In the genomic region with DNA sequence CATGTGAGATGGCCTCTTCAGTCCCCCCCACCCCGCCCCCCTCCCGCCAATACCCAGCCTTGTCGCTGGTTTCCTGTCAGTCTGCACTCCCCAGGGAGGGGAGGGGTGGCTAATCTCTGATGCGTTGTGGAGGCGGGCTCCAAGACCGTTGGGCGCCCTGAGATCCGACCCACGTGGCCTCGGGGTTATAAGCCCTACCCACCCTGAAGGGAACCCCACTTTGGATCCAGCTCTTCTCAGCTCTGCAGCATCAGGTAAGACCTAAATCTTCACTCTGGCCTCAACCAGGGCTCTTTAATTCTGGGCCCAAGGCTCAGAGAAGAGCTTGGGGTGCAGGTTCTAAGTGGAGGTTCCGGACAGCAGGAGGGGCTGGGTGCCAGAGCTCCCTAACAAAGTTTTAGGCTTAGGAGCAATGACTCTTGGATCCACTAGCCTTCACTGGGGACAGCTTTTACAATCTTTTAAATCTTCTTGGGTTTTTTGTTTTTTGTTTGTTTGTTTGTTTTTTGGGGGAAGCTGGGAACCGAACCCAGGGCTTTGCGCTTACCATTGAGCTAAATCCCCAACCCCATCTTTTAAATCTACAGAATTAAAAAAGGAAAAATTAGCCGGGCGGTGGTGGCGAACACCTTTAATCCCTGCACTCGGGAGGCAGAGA, we compare ENCODE assay signal across 8 mouse cellular contexts. TPM values are rescaled to one million over a fixed set of nuclear protein-coding genes. Genes with fewer than 3 reads are reported as not detected.
DNase-seq lines count a peak whose midpoint lies in the region; ATAC-seq lines count a peak whose summit lies in the region.

No protein-coding gene starts in this region.

- H3K9me3 ChIP-seq in liver, embryonic 12.5 days (replicated peaks): no peaks in the 10 kb centered on the region

- H3K36me3 ChIP-seq in liver, embryonic 12.5 days: peaks cover 25% of the 10 kb centered on the region

- peak overlapping the region; percentile 100 for H3K27ac ChIP-seq in liver, embryonic 12.5 days

- H3K4me2 ChIP-seq in liver, embryonic 12.5 days: peak overlapping the region; percentile 84

- peak; percentile 75 for ATAC-seq in liver, embryonic 12.5 days

- WGBS in liver, embryonic 12.5 days (ENCODE audit: insufficient replicate concordance): 14% methylated on average over 15 of the region's 17 CpGs

- DNase-seq in gastrocnemius, adult 18-20 months (ENCODE audit: low spot score): peak; percentile 31
- no peak for DNase-seq in gastrocnemius, postnatal 10 days
- DNase-seq in CD8-positive naive resting alpha-beta T cell, adult 2 months (ENCODE audit: low read depth in 2 of 2, low spot score in 2 of 2): peak; percentile 95 to 96
- peak; percentile 70 for DNase-seq in gastrocnemius, postnatal 25 days
- peak; percentile 81 for DNase-seq in skeletal muscle tissue, adult 2 months (ENCODE audit: low read depth, low spot score)
- DNase-seq in cerebellum, adult 11 months: no peak
- no peak for DNase-seq in neural tube, embryonic 10.5 days (ENCODE audit: extremely low spot score, low spot score)

- peaks cover 79% of the 10 kb centered on the region for H3K4me1 ChIP-seq in liver, embryonic 12.5 days

- peaks cover 4% of the 10 kb centered on the region for H3K27me3 ChIP-seq in liver, embryonic 12.5 days (replicated peaks)

- H3K4me3 ChIP-seq in liver, embryonic 12.5 days: peak overlapping the region; percentile 82

- H3K9ac ChIP-seq in liver, embryonic 12.5 days: peak overlapping the region; percentile 94

RNA-seq across cellular contexts. Expression of gene Tspoap1, which starts 4.9 kb away (rescaled TPM):
- not detected for total RNA-seq in gastrocnemius, adult 18-20 months (2021)
- total RNA-seq in gastrocnemius, postnatal 10 days (2021): under 1 TPM; 0.27 to 0.38 TPM
- under 1 TPM in 1 of 2 experiments, not detected in 1; 0.08 TPM for total RNA-seq in gastrocnemius, postnatal 25 days (2021)
- polyA plus RNA-seq in liver, embryonic 12.5 days (2016; fragmentation: Nextera tagmentation; extraction: Ambion mirVana): 5.9 and 6.2 TPM in 2 replicates

RNA-seq across cellular contexts. Expression of gene Supt4a, which starts 18.1 kb away (rescaled TPM):
- 10 to 100 TPM; 33.5 to 36.3 TPM for total RNA-seq in gastrocnemius, adult 18-20 months (2021)
- total RNA-seq in gastrocnemius, postnatal 10 days (2021): 10 to 100 TPM; 38.6 to 42.6 TPM
- 10 to 100 TPM; 31.6 to 31.7 TPM for total RNA-seq in gastrocnemius, postnatal 25 days (2021)
- 207 and 209 TPM in 2 replicates for polyA plus RNA-seq in liver, embryonic 12.5 days (2016; fragmentation: Nextera tagmentation; extraction: Ambion mirVana)

RNA-seq across cellular contexts. Expression of gene Mpo, which starts 37.9 kb away (rescaled TPM):
- not detected for total RNA-seq in gastrocnemius, adult 18-20 months (2021)
- 1 to 10 TPM in 1 of 2 experiments, not detected in 1; 4.4 TPM for total RNA-seq in gastrocnemius, postnatal 10 days (2021)
- total RNA-seq in gastrocnemius, postnatal 25 days (2021): not detected
- polyA plus RNA-seq in liver, embryonic 12.5 days (2016; fragmentation: Nextera tagmentation; extraction: Ambion mirVana): 209 and 217 TPM in 2 replicates

Comparison
In these comparisons a context has a peak if more than half of its experiments do, and no peak if none do; other contexts are left out.
1. DNase-seq: peak in gastrocnemius, adult 18-20 months (single experiment), CD8-positive naive resting alpha-beta T cell, adult 2 months (2 of 2), gastrocnemius, postnatal 25 days (single experiment) and skeletal muscle tissue, adult 2 months (single experiment); none in gastrocnemius, postnatal 10 days (single experiment), cerebellum, adult 11 months (single experiment) and neural tube, embryonic 10.5 days (single experiment).